Mouse (Mus musculus) leukemia stem cell, adult 10-12 weeks (primary cell): ENCODE measurements around the gene Tceal7. TPM values are rescaled to one million over a fixed set of nuclear protein-coding genes. Genes with fewer than 3 reads are reported as not detected.

Experiments
- polyA plus RNA-seq: library from polyadenylated mRNA; stranded (reverse); fragments of >175 nt; gene quantifications from 2 replicates; pipeline ENCODE4 v1.2.3, GENCODE M21; 2012; ENCODE audit warnings: low replicate concordance

Tceal7 gene
- not detected in 2 replicates for polyA plus RNA-seq

DNA sequence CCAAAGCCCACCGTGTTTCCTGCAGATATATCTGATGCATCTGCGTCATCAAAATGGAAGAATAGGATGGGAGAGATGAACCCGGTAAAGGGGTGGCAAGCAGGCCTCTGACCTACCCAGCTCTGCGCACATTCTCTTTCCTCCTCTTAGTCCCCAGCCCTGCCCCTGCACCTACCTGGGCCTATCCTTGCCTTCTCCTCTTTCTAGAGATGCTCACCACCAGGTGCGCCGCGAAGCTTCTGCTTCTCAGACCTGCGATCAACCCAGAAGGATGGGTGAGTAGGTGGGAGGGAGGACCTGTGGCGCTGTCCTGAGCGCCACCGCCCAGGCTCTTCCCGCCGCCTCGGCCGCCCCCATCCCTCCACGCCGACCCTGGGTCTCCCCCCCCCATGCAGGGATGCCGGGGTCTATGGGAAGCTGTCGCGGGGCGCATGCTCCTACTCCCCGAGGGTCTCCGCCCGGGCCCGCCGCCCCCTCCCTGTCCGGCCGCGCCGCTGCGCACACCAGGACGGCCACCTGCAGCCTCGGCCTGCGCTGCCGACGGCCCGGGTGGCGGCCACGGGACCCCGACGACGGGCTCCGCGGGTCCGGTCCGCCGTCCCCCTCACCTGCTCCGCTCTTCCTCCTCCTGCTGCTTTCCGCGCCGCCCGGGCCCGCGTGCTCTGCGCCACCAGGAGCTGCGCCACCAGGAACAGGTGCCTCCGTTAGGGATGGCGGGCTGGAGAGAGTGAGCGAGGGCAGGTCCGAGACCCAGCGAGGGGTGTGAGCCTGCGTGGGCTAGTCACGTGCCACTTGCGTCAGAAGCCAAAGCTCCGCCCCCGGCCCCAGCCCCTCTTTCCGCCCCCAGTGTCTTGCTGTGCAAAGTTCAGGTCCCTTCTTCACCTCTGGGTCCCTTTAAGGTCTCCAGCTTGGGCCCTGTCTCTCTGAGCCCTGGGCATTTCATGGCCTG is at the start of gene Tceal7, which contains the start of gene Bex1:
Tceal7 (plus strand) TSS at position 51 of the 949 bp plus-strand sequence.
Bex1 (minus strand) TSS at position 785 of the 949 bp plus-strand sequence.

GRCm38 (mm10) chrX:136172118-136172551 is 42.4 kb upstream of the Tceal7 start, which contains the start of gene Tceal8:
Gene Tceal8 (minus strand): TSS chrX:136172342.

DNA sequence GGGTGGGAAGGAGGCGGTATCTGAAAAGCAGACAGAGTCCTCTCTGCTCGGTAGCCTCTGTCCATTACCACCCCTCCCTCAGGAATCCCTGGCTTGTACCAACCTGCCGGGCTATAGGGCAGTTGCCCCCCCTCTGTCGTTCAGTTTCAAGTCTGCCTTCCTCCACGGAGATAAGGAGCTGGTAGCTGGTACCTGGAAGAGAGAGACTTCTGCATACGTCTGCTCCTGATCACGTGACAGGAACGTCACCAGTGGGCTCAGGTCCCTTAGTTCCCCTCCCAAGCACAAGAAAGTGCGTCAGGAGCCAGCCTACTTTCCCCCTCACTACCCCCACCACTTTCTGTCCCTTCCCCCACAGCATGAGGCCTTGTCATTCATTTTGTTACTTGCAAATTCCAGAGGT is 10.9 kb upstream of the Tceal7 start, which contains the start of gene Tceal5:
Tceal5 (minus strand) TSS at position 213 of the 403 bp plus-strand sequence.

DNA sequence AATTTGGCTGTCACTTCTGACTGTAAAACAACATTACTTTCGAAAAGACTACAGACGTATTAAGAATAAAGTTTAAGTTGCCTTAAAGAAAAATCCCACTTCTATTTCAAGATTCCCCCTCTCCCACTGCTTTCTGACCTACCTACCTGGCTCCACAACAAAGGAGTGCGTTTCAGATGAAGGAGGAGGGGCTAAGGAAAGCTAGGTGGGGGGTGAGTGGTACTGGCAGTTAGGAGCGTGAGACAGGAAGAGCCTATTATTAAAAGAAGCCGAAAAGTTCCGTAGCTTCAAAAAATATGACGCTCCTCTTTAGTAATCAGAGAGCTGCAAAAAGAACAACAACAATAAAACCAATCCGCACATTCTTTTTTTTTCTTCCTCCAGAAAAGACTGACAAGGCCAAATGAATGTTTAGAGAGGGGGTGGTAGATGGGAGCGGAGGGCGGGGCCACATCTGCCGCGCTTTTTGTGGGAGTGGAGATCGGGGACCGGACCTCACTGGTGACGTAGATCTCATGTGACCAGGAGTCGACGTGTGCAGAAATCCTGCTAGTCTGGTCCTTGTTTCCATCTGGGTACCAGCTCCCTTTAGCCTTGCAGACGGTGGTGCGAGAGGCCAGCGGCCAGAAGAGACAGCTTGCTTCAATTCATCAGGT is 30.1 kb downstream of the Tceal7 start, which contains the start of gene Tceal9:
Tceal9 (plus strand) TSS at position 506 of the 656 bp plus-strand sequence.

GRCm38 (mm10) chrX:136269743-136270392 is 55.3 kb downstream of the Tceal7 start, which contains the start of gene Bex3:
Gene Bex3 (plus strand): TSS chrX:136270253.

Other genes with a start within 250 kb of the Tceal7 start
- gene Arxes2, start 221.0 kb upstream of the Tceal7 start, polyA plus RNA-seq: 1.5 and 2.1 TPM in 2 replicates
- 0.44 and 0.49 TPM in 2 replicates for gene Arxes1, start 181.4 kb upstream of the Tceal7 start, polyA plus RNA-seq
- not detected in 2 replicates for gene Bex2, start 146.5 kb upstream of the Tceal7 start, polyA plus RNA-seq
- not detected in 2 replicates for gene Nxf3, start 129.5 kb upstream of the Tceal7 start, polyA plus RNA-seq
- gene Bex4, start 75.8 kb upstream of the Tceal7 start, polyA plus RNA-seq: 21.6 and 44.9 TPM in 2 replicates
- 1.7 and 8.4 TPM in 2 replicates for gene Tceal8, start 42.4 kb upstream of the Tceal7 start, polyA plus RNA-seq
- 0.29 TPM in 1 of 2 replicates, not detected in the other for gene Tceal5, start 10.9 kb upstream of the Tceal7 start, polyA plus RNA-seq
- 1.2 TPM in 1 of 2 replicates, not detected in the other for gene Bex1, start 734 bp downstream of the Tceal7 start, polyA plus RNA-seq
- 30.1 and 38.4 TPM in 2 replicates for gene Tceal9, start 30.3 kb downstream of the Tceal7 start, polyA plus RNA-seq
- gene Bex3, start 55.5 kb downstream of the Tceal7 start, polyA plus RNA-seq: 109 and 322 TPM in 2 replicates